In the genomic region with DNA sequence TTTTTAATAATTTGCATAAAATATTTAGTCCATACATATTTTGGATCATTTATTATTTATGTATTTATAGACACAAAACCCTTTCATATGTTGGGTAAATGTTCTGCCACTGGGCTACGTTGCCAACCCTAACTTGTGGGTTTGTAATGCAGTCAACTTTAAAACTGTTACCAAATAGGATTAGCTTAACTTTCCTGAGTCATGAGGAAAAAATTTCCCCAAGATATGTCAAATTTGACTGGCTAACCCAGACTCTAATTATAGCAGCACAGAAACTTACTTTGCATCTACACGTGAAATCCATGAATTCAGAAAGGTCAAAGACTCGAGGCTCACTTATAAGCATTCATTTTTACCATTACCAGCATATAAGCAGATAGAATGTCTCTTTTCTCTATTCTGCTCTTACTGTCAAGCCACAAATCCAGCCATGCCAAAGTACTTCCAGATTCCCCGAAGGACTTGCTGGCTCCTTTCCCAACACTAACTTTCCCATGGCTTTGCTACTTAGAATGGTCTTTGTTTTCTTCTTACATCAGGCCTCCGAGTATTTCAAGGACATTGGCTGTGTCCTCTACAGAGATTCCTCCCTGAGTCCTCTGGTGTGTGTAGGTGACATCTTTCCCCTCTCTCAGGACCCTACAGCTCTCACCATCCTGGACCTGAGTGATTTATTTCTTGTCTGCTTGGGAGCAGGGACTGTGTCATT, we compare ENCODE assay signal across 12 mouse cellular contexts.
DNase-seq lines count a peak whose midpoint lies in the region; ATAC-seq and TF ChIP-seq lines count a peak whose summit lies in the region.
"Had no signal": no experiment of that assay in that cellular context is flagged by ENCODE, and none has a peak within 500 bp of the region (broad histone marks: within the 10 kb centered on the region; RNA-seq: fewer than 3 reads in every experiment).

No protein-coding gene starts in this region.

- no peak for ATAC-seq in embryonic facial prominence, embryonic 12.5 days (ENCODE audit: insufficient number of reproducible peaks, insufficient read depth, low FRiP score, low TSS enrichment)
- no peak for ATAC-seq in lung, embryonic 14.5 days (ENCODE audit: insufficient read depth)
- ATAC-seq in activated CD4-positive, CD25-positive, alpha-beta regulatory T cell, adult 4 months: no peak
- ATAC-seq: forebrain, embryonic 13.5 days had no signal

- no peaks in the 10 kb centered on the region for H3K9me3 ChIP-seq in embryonic facial prominence, embryonic 12.5 days
- no peaks in the 10 kb centered on the region for H3K9me3 ChIP-seq in embryonic facial prominence, embryonic 10.5 days
- H3K9me3 ChIP-seq in lung, embryonic 14.5 days (ENCODE audit: low read depth, low read length): no peaks in the 10 kb centered on the region
- H3K9me3 ChIP-seq: forebrain, embryonic 13.5 days; liver, embryonic 13.5 days; neural tube, embryonic 12.5 days had no signal

- H3K4me1 ChIP-seq in embryonic facial prominence, embryonic 12.5 days: peaks cover 6% of the 10 kb centered on the region; the same call in 1 of the 2 replicates
- no peaks in the 10 kb centered on the region for H3K4me1 ChIP-seq in embryonic facial prominence, embryonic 10.5 days
- H3K4me1 ChIP-seq in lung, embryonic 14.5 days (ENCODE audit: insufficient read depth): no peaks in the 10 kb centered on the region
- H3K4me1 ChIP-seq: liver, embryonic 13.5 days; neural tube, embryonic 12.5 days had no signal

- DNase-seq in embryonic facial prominence, embryonic 10.5 days (ENCODE audit: low spot score): no peak
- DNase-seq in lung, embryonic 14.5 days: peak; percentile 72
- no peak for DNase-seq in lung, postnatal 4 days
- DNase-seq in heart, adult 9 months (ENCODE audit: low spot score in 2 of 2): peak; percentile 8 to 22
- peak; percentile 18 for DNase-seq in lung, postnatal 36 days
- DNase-seq in layer of hippocampus, postnatal 14 days (ENCODE audit: low spot score in 2 of 2): no peak
- DNase-seq: liver, embryonic 13.5 days had no signal

- 45% methylated on average over 5 of the region's 5 CpGs for WGBS in embryonic facial prominence, embryonic 12.5 days
- 69% methylated on average over 5 of the region's 5 CpGs for WGBS in embryonic facial prominence, embryonic 10.5 days
- WGBS in lung, embryonic 14.5 days: 45% methylated on average over 5 of the region's 5 CpGs

- no peak overlapping the region for H3K4me3 ChIP-seq in embryonic facial prominence, embryonic 12.5 days
- no peak overlapping the region for H3K4me3 ChIP-seq in embryonic facial prominence, embryonic 10.5 days
- H3K4me3 ChIP-seq in lung, embryonic 14.5 days (ENCODE audit: low read depth, low read length): no peak overlapping the region
- H3K4me3 ChIP-seq: forebrain, embryonic 13.5 days; liver, embryonic 13.5 days; neural tube, embryonic 12.5 days had no signal

- H3K4me2 ChIP-seq in embryonic facial prominence, embryonic 12.5 days (replicated peaks): no peak overlapping the region
- no peak overlapping the region for H3K4me2 ChIP-seq in lung, embryonic 14.5 days
- H3K4me2 ChIP-seq: forebrain, embryonic 13.5 days; liver, embryonic 13.5 days; midbrain, embryonic 11.5 days; neural tube, embryonic 12.5 days had no signal

- peak overlapping the region; percentile 7; the same call in 1 of the 2 replicates for H3K27ac ChIP-seq in embryonic facial prominence, embryonic 12.5 days
- no peak overlapping the region for H3K27ac ChIP-seq in embryonic facial prominence, embryonic 10.5 days (replicated peaks)
- no peak overlapping the region for H3K27ac ChIP-seq in lung, embryonic 14.5 days (ENCODE audit: low read depth)
- H3K27ac ChIP-seq: forebrain, embryonic 13.5 days; liver, embryonic 13.5 days; neural tube, embryonic 12.5 days had no signal

- H3K36me3 ChIP-seq in embryonic facial prominence, embryonic 12.5 days: no peaks in the 10 kb centered on the region
- H3K36me3 ChIP-seq in embryonic facial prominence, embryonic 10.5 days (replicated peaks): no peaks in the 10 kb centered on the region
- no peaks in the 10 kb centered on the region for H3K36me3 ChIP-seq in lung, embryonic 14.5 days (ENCODE audit: insufficient read depth)
- H3K36me3 ChIP-seq: liver, embryonic 13.5 days; neural tube, embryonic 12.5 days had no signal

- TF ChIP-seq CTCF in lung, embryonic 14.5 days (IDR thresholded peaks at IDR 0.05; ENCODE audit: low read depth): no peak

- H3K27me3 ChIP-seq in embryonic facial prominence, embryonic 12.5 days: no peaks in the 10 kb centered on the region
- H3K27me3 ChIP-seq in embryonic facial prominence, embryonic 10.5 days (replicated peaks; ENCODE audit: low read depth, poor library complexity, severe bottlenecking): no peaks in the 10 kb centered on the region
- H3K27me3 ChIP-seq in lung, embryonic 14.5 days (ENCODE audit: insufficient read depth, low read length): no peaks in the 10 kb centered on the region
- H3K27me3 ChIP-seq: forebrain, embryonic 13.5 days; liver, embryonic 13.5 days; neural tube, embryonic 12.5 days had no signal

- no peak overlapping the region for H3K9ac ChIP-seq in embryonic facial prominence, embryonic 12.5 days
- H3K9ac ChIP-seq in lung, embryonic 14.5 days: no peak overlapping the region
- H3K9ac ChIP-seq: forebrain, embryonic 13.5 days; liver, embryonic 13.5 days; neural tube, embryonic 12.5 days had no signal

Comparison
In these comparisons a context has a peak if more than half of its experiments do, and no peak if none do; other contexts are left out.
1. DNase-seq: peak in lung, embryonic 14.5 days (single experiment), heart, adult 9 months (2 of 2) and lung, postnatal 36 days (single experiment); none in embryonic facial prominence, embryonic 10.5 days (single experiment), lung, postnatal 4 days (0 of 2) and layer of hippocampus, postnatal 14 days (0 of 2).